9 mouse cellular contexts compared by ENCODE assay signal in the genomic region with DNA sequence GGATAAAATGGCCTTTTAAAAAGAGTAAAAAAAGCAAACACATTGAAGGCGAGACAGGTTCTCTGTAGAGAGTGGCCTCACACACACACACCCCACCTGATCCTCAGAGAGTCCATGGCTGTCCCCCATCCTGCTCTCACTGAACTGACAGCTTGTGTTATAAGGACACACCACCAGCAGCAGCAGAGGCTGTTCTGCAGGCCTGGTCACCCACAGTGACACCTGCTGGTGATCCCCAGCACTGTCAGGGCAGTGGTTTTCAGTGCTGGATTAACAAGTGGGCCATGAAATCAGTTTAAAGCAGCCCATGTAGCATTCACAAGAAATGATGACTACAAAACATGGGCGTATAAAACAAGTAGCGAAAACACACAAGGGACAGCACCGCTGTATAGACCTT. TPM values are rescaled to one million over a fixed set of nuclear protein-coding genes. Genes with fewer than 3 reads are reported as not detected.
DNase-seq lines count a peak whose midpoint lies in the region; ATAC-seq and TF ChIP-seq lines count a peak whose summit lies in the region.
"Had no signal": no experiment of that assay in that cellular context is flagged by ENCODE, and none has a peak within 500 bp of the region (broad histone marks: within the 10 kb centered on the region; RNA-seq: fewer than 3 reads in every experiment).

No protein-coding gene starts in this region.

- no peak overlapping the region for H3K27ac ChIP-seq in limb, embryonic 14.5 days (replicated peaks; ENCODE audit: low read depth, low read length)
- H3K27ac ChIP-seq: embryonic facial prominence, embryonic 15.5 days had no signal

- no peak for ATAC-seq in limb, embryonic 14.5 days (ENCODE audit: low FRiP score, low read depth)

- no peaks in the 10 kb centered on the region for H3K27me3 ChIP-seq in limb, embryonic 14.5 days (ENCODE audit: control insufficient read depth, insufficient read depth, low read length)
- H3K27me3 ChIP-seq: embryonic facial prominence, embryonic 15.5 days had no signal

- DNase-seq in B cell, adult 2 months, result peak; percentile 64 to 71
- DNase-seq in adrenal gland, adult 18-20 months (ENCODE audit: low spot score in 2 of 2), result peak; percentile 73 to 76
- peak; percentile 78 for DNase-seq in embryo, embryonic 10.5 days (ENCODE audit: low spot score)
- DNase-seq in gastrocnemius, postnatal 4 days (ENCODE audit: low spot score in 2 of 2), result peak; percentile 51 to 73
- DNase-seq in kidney, adult 9 months, result peak; percentile 78
- peak; percentile 71 for DNase-seq in limb, embryonic 14.5 days (ENCODE audit: low spot score)
- DNase-seq in naive thymus-derived CD4-positive, alpha-beta T cell, adult 2 months (ENCODE audit: low read depth), result peak; percentile 77
- peak; percentile 22 to 23 for DNase-seq in spleen, postnatal 36 days (ENCODE audit: low spot score in 2 of 2)

- no peak for TF ChIP-seq POLR2A in limb, embryonic 14.5 days (IDR thresholded peaks at IDR 0.05; ENCODE audit: borderline replicate concordance, extremely low read depth, insufficient read depth, insufficient read length)

- WGBS in limb, embryonic 14.5 days, result 69% methylated on average over 4 of the region's 4 CpGs

- H3K4me3 ChIP-seq in limb, embryonic 14.5 days (replicated peaks; ENCODE audit: low read length), result no peak overlapping the region
- H3K4me3 ChIP-seq: embryonic facial prominence, embryonic 15.5 days had no signal

- H3K36me3 ChIP-seq in limb, embryonic 14.5 days (ENCODE audit: control insufficient read depth, insufficient read depth, low read length), result no peaks in the 10 kb centered on the region
- H3K36me3 ChIP-seq: embryonic facial prominence, embryonic 15.5 days had no signal

- H3K4me1 ChIP-seq in limb, embryonic 14.5 days (ENCODE audit: control insufficient read depth, insufficient read depth, low read length), result no peaks in the 10 kb centered on the region
- H3K4me1 ChIP-seq: embryonic facial prominence, embryonic 15.5 days had no signal

- no peak overlapping the region for H3K4me2 ChIP-seq in limb, embryonic 14.5 days (replicated peaks; ENCODE audit: low read depth, low read length, severe bottlenecking)
- H3K4me2 ChIP-seq: embryonic facial prominence, embryonic 15.5 days had no signal

- no peaks in the 10 kb centered on the region for H3K9me3 ChIP-seq in limb, embryonic 14.5 days (ENCODE audit: control insufficient read depth, low read length)
- H3K9me3 ChIP-seq: embryonic facial prominence, embryonic 15.5 days had no signal

- no peak overlapping the region for H3K9ac ChIP-seq in limb, embryonic 14.5 days (ENCODE audit: low read depth, low read length, severe bottlenecking)
- H3K9ac ChIP-seq: embryonic facial prominence, embryonic 15.5 days had no signal

RNA-seq across cellular contexts. Expression of gene Pja2, which starts 43.6 kb away (rescaled TPM):
- total RNA-seq in adrenal gland, adult 18-20 months (2021), result 10 to 100 TPM; 71.3 to 73.3 TPM
- 100 to 1,000 TPM; 222 to 236 TPM for total RNA-seq in gastrocnemius, postnatal 4 days (2021)
- 47.9 and 48.5 TPM in 2 replicates for polyA plus RNA-seq in limb, embryonic 14.5 days (2012; rRNA removed)
- polyA plus RNA-seq in limb, embryonic 14.5 days (2014; fragmentation: Nextera tagmentation; extraction: Ambion mirVana), result 82.3 and 87.9 TPM in 2 replicates

Comparison
In these comparisons a context has a peak if more than half of its experiments do, and no peak if none do; other contexts are left out.
1. DNase-seq: peak in every context shown above with its lines; median percentile 78 in embryo, embryonic 10.5 days; 78 in kidney, adult 9 months; 77 in naive thymus-derived CD4-positive, alpha-beta T cell, adult 2 months; 74 in adrenal gland, adult 18-20 months; 71 in limb, embryonic 14.5 days; 68 in B cell, adult 2 months; 62 in gastrocnemius, postnatal 4 days; 22 in spleen, postnatal 36 days.